Mouse (Mus musculus) embryo, embryonic 10 days (tissue): ENCODE data around the gene Asb15.
A peak's percentile ranks its signal among the peaks of the same experiment; 100 is the strongest.

Experiments used
- DNase-seq: peaks from one replicate; pipeline ENCODE4 v3.0.0-alpha.2; 2015; ENCODE audit warnings: low spot score

The Asb15 gene

DNA sequence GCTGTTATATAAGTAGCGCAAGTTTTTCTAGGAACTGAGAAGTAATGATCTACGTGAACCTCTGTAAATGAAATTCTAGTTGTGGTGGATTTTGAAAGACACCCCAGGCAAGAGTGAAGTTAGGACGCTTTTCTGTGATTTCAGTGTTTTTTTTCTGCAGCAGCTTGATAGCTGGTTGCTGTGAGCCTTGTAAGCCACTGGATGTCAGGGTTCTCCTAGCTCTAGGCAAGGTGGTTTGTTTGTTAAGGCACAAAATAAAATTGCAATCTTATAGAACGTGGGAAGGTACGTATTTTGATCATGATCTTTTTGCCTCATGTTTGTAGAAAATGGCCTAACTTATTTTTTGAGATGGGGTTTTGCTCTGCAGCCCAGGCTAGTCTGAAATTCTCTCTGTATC, 41.0 kb downstream of the Asb15 start:
- no peak for DNase-seq

DNA sequence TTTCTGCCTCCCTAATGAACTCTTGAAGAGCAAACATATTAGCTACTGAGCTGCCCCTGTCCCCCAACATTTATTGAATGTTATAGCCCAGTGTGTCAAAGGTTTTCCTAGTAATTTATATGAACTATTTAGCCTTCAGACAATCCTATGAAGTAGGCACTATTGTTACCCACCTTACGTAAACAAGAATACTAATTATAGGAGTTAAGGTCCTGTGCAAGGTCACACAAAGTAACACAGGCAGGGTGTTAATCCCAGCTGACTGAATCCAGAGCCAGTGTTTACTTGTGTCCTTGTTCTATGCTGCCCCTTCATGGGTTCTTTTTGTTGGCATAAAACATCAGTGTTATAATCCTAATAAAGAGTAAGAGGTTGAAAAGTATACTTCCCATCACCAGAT, 41.8 kb downstream of the Asb15 start:
- DNase-seq, result no peak

DNA sequence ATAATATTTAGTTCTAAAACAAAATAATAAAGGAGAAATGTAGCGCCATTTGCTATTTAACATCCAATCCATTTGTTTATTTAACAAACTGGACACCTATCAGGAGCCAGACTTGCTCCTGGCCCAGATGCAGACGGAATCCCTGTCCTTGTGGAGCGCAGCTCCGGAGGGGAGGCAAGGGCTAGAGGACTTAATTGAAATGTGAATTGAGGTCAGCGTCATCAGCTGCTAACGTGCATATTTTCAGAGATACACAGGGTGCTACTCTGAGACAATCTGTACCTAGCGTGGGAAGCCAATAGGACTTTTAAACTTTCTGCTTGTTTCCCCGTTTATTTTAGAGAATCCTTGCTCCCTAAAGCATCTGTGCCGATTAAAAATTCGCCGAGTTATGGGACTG, 42.3 kb downstream of the Asb15 start:
- DNase-seq, result no peak

DNA sequence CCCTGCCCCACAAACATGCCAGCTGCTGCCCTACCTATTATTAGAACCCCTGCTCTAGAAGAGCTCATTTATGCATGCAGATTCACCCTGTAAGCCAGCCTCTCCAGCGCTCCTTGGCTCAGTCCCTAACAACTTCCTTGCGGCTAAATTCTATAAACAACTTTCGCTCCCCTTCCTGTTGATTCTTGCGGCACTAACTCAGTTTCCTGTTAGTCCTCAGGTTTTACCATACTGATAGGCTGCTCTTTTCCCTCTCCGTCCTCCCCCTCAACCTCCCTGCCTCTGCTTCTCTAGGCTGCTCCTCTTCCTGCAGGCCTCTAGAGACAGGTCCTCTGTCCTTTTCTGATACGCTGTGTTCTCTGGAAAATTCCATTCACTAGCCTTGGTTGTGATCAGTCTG, 43.2 kb downstream of the Asb15 start:
- DNase-seq, result no peak

DNA sequence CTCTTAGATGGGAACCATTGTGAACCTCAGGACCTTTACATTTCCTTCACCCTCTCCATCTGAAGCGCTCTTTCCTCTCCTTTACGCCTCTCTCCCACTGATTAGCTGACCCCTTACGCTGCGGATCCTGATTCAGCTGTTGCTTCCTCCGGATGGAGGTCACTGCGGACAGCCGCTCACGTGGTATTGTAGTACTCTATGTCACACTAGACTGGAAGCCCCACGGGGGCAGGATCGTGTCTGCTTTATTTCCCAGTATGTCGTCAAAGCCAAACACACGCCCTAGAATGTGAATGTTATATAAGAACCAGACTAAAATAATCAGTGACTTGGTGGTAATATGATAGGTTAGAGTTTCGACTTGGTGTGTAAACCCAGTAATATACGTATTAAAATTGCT, 44.5 kb downstream of the Asb15 start:
- no peak for DNase-seq

DNA sequence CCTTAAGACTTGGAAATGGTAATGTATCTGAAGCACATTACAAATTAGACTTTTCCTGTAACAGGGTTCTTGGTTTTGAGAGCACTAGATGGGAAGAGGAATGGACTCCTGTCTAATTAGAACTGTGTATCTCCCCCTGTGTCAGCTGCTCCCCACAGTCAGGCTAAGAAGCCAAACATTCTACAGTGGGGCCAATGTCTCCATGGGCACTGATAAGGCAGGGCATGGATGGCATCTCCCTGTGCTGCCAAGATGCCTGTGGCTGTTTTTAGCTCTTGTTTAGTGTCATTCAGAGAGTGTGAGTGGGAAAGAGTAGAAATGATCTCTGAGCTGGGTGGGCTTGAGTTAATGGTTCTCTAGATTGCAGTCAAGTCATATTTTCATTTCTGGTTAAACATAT, 45.4 kb downstream of the Asb15 start:
- no peak for DNase-seq

DNA sequence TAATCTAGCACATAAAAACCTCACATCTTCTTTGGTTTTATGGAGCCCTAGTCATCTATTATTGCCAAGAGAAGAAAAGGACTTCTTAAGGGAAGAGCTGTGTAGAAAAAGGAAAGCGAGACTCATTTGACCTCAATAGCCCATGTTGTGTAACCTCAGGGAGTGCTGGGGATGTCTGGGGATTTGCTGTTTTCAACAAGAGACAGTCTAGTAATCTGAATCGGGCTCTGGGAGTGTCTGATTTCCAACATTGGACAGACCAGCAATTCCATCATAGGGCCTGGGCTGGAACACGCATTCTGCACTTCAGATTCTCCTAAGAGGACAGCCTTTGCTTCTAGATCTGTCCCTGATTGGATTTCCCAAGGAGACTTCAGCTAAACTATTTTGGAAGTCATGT, 55.5 kb downstream of the Asb15 start:
- DNase-seq, result no peak

DNA sequence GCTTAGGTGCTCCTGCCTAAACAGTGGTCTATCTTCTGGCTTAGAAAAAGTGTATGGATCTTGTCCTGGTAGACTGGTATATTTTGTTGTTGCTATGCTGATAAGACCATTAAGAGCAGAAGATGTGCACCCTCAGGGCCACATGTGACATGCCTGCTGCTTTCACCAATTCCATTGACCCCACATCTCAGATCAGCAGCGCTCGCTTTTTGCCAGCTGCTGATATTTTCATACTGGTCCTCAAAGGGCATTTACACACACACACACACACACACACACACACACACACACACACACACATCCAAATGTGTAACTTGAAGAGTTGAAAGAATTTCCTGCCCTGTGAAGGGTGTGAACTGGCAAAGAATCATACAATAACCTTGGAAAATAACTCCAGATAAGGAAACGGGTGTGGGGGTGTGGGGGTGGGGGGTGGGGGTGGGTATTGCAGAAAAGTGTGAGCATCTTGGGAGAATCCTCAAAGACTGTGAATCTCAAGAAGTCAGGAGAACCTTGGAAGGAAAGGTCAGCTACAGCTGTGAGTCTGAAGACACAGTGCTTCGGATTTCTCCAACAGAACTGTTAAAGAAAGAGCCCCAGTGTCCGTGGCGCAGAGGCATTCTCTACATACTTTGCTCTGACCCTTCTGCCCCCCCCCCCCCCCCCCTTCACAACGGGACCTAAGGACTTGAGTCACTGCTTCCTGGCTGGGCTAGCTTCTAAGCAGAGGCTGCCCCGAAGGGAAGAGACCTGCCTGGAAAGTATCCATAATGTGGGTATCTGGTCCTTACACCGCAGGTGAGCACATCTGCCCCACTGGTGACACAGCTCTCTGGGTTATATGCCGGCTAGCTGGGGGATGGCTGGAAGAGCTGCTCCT, 57.7 kb downstream of the Asb15 start:
- DNase-seq, result peak; percentile 37

DNA sequence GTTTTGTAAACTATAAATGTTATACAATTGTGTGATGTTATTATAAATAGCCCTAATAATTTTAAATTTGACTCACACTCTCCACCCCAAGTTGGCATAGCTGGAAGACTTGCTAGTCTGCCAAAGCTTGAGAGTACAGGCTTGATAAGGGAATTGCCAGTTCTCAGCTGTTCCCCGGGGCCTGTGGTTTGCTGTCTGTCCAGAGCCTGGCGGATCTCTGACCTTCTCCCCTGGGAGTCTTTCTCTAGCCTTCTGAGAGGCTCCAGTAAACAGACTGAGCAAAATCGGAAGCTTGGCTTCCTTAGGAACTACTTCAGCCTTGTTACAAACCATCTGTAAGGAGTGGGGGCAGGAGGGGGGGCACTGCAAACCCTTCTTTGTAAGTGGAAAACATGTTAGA, 58.9 kb downstream of the Asb15 start:
- DNase-seq, result no peak

DNA sequence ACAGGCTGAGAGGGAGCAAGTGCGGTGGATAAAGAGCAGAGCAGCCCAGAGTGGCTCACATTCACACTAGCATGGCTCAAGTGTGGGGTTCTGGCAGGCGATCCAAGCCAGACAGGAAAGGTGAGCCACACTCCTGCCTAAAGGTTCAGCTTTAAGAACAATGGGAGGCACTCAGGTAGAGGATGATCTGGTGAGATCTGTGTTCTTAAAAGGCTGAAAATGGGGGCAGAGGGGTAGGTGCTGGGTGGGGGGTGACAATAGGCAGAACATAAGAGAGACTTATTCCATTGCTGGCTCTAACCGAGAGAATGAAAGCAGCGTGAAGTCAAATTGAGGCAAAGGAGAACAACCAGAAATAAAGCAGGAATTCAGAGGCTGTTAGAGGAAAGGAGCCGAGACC, 62.3 kb downstream of the Asb15 start:
- DNase-seq, result no peak

DNA sequence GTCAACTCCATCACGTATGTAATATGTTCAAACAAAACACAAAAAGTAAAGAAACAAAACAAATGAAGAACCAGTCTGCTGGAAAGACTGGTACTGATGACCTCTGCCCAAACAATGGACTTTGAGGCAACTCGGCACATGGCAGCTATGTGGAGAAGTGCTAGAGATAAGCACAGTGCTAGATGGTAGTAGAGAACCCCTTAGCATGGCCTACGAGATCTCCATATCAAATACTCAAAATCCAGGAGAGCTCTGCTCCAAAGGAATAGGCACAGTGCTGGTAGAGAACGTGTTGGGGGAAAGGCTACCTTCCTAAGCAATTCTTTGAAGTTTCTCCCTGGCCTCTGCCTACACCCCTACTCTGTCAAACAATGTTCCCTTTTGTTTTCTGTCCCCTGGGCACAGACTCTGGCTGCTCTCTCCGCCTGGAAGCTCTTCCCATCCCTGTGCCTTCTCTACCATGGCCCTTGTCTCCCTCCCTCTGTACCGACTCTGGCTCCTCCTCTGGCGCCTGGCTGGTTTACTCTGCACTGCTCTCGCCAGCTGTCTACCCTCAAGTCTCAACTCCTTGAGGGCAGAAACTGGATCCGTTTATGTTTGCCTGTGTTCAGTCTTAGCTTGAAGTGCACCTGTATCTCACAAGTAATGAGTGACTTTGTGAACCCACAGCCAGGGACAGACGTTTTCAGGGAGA, 63.7 kb downstream of the Asb15 start:
- DNase-seq, result peak; percentile 28

DNA sequence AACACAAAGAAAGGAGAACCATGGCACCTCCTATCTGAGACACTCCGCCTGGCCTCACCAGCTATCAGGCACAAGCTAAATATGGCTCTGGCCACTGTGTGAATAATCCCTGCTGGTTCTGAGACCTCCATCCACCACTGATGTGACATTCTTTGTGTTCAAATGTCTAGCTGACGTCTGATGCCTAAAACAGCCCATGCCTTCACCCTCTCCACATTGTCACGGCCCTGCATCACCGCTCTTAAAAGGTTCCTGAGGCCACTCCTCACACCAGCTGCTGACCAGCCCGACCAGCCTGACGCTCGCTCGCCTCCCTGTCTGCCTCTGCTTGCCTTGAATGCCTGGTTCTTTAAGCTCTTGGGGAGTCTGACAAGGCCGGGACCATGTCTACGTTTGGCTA, 69.6 kb downstream of the Asb15 start, which contains the start of gene Lmod2:
TSS of gene Lmod2 (plus strand) at position 263 of the 400 bp plus-strand sequence.
- no peak for DNase-seq

DNA sequence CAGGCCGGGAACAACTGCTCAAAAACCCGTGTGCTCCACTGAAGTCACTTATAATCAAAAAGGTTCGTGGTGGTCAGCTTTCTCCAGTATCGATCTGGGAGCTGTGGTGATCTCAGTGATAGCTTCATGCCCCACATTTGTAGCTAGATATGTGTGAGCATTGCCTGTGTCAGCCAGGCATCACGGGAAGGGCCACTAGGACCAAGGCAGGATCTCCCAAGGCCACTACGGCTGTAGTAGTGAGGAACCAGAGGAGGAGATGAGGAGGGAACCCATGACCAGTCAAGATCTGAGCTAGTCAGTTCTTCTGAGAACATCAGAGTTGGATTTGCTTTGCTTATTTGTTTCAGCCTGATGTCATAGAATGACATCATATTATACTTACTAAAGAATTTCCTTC, 71.2 kb downstream of the Asb15 start:
- no peak for DNase-seq

DNA sequence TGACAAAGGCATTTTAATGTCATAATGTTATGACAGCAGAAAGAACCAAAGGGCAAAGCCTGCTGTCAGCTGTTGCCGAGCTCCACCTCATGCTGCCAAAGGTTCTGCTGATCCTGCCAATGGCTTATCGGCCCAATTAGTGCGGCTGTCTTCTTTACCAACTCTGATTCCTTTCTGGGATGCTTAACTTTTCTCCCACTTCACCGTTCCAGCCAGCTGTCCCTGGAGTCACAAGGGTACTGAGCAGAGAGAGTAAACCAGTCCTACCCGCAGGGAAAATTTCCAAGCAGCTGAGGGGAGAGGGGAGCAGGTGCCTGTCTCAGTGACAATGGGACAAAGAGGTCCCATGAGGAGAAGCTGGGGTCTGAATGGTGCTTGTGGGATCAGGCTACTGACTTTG, 71.7 kb downstream of the Asb15 start:
- no peak for DNase-seq

DNA sequence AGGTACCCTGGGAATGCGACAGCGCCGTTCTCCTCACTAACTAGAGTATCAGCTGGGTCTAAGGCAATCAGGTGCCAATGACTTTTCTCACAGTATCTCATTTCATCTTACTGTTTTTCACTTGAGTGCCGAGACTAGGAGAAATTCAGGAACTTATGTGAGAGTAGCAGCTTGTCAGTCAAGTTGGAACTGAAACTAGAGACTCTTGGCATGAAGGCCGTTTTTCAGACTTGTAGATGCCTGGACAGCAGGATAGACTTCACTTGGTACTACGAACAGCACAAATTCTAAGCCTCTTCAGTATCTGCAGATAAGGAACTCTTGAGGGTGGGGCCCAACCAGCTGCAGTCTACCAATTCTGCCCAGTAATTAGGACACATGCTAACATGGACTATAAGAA, 72.2 kb downstream of the Asb15 start:
- no peak for DNase-seq

DNA sequence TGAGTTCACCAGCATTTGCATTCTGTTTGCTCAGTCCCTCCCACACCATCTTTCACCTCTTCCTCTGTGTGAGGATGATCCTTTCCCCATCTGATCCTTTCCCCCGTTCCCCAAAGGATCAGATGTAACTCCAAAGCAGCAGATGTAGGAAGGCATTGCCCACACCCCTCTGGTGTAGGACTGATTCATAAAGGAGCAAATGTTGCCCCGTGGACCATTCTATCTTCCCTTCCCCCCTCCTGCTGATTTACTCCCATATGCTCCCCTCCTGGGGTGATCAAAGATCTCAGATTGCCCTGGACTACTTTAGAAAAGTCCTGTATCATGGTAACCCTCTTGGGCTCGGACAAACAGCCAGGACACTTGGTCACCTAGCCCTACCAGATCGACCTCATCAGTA, 72.8 kb downstream of the Asb15 start:
- no peak for DNase-seq

DNA sequence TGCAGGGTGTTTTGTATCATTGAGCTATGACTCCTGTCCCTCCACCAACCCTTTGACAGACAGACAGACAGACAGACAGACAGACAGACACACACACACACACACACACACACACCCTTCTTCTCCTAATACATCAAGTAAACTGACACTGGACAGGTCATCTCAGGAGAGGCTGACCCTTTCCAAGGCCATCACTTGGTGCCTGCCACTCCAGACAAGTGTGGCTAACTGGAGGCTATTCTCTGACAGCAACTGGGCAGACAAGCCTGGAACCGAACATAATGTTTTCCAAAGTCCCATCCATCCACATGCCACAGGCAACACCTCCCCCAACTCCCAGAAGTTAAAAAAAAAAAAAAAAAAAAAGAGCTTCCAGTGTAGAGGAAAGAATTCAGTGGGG, 73.7 kb downstream of the Asb15 start:
- DNase-seq, result no peak

DNA sequence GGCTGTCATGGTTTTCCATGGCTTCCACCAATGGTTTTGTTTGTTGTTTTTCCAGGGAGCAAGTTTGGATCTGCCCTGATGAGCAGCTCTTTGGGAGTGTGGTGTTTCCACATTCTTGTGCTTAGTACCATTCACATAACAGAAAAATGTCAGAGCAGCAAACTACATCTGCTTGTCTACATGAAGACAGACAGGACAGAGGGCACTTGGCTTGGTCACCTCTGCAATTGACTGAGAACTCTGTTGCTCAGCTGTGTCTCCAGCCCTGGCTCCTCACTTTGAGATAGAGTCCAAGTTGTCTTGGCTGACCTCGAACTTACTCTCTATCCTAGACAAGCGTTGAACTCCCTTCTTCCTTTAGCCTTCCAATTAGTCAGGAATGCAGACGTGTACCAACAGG, 74.4 kb downstream of the Asb15 start:
- DNase-seq, result no peak

DNA sequence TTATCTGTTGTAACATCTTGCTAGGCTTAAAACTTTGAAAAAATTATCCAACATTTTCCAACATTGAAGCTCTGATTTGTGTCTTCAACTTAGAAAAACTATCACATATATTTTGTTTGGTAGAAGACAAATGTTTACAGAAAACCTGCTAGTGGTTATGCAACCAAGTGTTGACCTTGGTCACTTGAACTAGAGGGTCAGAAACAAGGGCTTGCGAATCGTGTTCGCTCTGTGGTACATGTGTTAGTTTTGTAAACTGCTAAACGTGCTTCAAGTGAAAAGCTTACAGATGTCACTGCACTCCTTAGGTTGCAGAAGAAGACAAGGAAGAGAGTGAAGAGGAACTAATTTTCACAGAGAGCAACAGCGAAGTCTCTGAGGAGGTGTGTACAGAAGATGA, 75.0 kb downstream of the Asb15 start:
- DNase-seq, result no peak

DNA sequence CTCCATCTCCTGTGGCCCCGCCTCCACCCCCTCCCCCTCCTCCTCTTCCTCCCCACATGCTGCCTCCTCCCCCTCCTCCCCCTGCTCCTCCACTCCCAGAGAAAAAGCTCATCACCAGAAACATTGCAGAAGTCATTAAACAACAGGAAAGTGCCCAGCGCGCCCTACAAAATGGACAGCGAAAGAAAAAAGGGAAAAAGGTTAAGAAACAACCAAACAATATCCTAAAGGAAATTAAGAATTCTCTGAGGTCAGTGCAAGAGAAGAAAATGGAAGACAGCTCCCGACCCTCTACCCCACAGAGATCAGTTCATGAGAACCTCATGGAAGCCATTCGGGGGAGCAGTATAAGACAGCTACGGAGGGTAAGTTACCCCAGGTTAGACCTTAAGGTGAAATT, 76.3 kb downstream of the Asb15 start:
- DNase-seq, result no peak

DNA sequence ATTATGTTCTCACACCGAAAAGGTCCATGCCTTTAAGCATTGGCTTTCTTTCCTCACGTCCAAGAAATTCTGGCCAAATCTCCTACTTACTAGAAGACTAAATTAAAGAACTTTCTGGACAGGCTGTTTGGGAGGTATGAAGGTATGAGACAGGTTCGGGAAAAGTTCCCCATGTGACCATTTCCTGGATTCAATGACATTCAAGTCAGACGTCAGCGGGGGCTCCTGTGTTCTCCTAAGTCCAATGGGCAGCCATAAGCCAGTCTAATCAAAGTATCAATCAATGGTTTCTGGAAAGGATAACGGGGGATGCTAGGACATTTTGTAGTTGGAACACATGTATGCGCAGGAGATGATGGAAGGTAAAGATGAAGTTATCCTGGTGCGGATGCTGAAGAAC, 77.7 kb downstream of the Asb15 start:
- no peak for DNase-seq

DNA sequence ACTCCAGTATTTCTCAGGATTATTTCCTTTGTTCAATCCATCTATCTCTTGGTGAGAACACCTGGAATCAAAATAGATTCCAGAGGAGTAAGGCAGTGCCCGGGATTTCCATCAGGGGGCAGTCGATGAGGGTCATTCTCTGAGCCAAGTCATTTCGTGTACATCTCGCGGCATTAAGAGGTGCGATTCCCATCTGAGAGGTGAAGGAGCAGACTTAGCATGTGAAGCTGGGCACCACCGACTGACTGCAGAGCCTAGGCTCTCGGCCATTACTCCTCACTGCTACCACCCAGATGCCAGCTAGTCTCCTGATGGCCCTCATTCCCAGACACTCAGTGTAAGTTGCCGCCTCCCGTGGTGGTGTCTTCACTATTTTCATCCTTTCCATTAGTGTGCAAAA, 78.6 kb downstream of the Asb15 start:
- no peak for DNase-seq

DNA sequence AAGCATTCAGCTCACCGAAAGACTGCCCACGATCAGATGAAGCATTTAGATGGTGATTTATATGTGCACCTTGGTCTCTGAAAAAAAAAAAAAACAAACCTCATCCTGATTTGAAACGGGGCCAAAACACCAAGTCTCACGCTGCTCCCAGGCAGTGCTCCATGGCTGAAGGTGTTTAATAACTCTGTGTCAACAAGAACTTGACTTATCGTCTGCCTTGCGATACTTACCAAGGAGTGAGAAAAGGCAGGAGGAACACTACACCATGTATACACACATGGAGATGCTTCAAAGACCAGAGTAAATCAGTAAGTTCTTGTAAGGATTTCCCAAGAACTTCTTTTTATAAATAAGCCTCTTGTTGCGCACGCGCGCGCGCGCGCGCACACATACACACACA, 79.6 kb downstream of the Asb15 start:
- no peak for DNase-seq

DNA sequence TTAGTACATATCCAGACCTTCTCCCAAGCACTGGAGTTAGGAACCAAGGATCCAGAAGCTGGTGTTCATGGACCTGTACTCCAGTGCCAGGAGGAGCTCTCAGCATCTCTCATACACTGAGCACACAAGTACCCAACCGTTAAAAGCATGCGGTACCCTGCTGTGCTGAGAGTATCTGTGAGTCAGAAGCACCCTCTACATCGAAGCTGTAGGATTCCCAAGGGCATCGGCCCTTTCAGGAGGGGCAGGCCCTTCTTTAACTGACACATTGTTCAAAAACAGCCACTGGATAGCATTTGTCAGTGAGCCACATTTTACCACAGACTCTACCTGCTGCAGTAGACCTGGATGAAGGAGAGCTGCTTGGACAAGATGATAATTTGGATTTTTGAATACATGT, 80.2 kb downstream of the Asb15 start:
- DNase-seq, result no peak
